In genomic region chr2:76511281-76511721, GRCm38 (mm10) we compare ENCODE assay signal across 17 mouse cellular contexts.
DNase-seq lines count a peak whose midpoint lies in the region; ATAC-seq and TF ChIP-seq lines count a peak whose summit lies in the region.
"Had no signal": no experiment of that assay in that cellular context is flagged by ENCODE, and none has a peak within 500 bp of the region (broad histone marks: within the 10 kb centered on the region; RNA-seq: fewer than 3 reads in every experiment).

No protein-coding gene starts in this region.

- no peak overlapping the region for H3K27ac ChIP-seq in hindbrain, embryonic 16.5 days (ENCODE audit: low read depth, low read length)
- H3K27ac ChIP-seq in hindbrain, embryonic 13.5 days = no peak overlapping the region
- H3K27ac ChIP-seq: embryonic facial prominence, embryonic 13.5 days; forebrain, embryonic 12.5 days; hindbrain, embryonic 12.5 days; lung, embryonic 15.5 days; neural tube, embryonic 13.5 days; stomach, postnatal 0 days had no signal

- peak; percentile 23 for DNase-seq in adrenal gland, postnatal 14 days
- no peak for DNase-seq in adrenal gland, postnatal 25 days
- DNase-seq in MEL-GATA-1-ER (ENCODE audit: extremely low read depth, low read depth) = peak; percentile 52
- DNase-seq in layer of hippocampus, adult 9-11 months = peak; percentile 71
- no peak for DNase-seq in lung, adult 2 months
- no peak for DNase-seq in frontal cortex, postnatal 25 days (ENCODE audit: low spot score in 2 of 2)
- DNase-seq: gastrocnemius, postnatal 10 days had no signal

- H3K4me1 ChIP-seq in hindbrain, embryonic 16.5 days (ENCODE audit: control insufficient read depth, insufficient read depth, low read depth, low read length) = peaks cover 4% of the 10 kb centered on the region
- H3K4me1 ChIP-seq in hindbrain, embryonic 13.5 days (replicated peaks) = peaks cover 11% of the 10 kb centered on the region
- H3K4me1 ChIP-seq in lung, adult 2 months (ENCODE audit: control insufficient read depth, insufficient read depth, low read length) = no peaks in the 10 kb centered on the region
- H3K4me1 ChIP-seq: embryonic facial prominence, embryonic 13.5 days; forebrain, embryonic 12.5 days; hindbrain, embryonic 12.5 days; lung, embryonic 15.5 days had no signal

- no peak for TF ChIP-seq POLR2A in lung, adult 2 months (IDR thresholded peaks at IDR 0.05; ENCODE audit: borderline replicate concordance, extremely low read depth, low read depth, low read length)

- WGBS in hindbrain, embryonic 16.5 days = 74% methylated on average over 8 of the region's 8 CpGs
- WGBS in hindbrain, embryonic 13.5 days = 67% methylated on average over 8 of the region's 8 CpGs
- WGBS in lung, adult 2 months = 81% methylated on average over 8 of the region's 8 CpGs

- no peak overlapping the region; the same call in 1 of the 2 replicates for H3K4me2 ChIP-seq in hindbrain, embryonic 16.5 days (ENCODE audit: low read length)
- no peak overlapping the region for H3K4me2 ChIP-seq in hindbrain, embryonic 13.5 days
- H3K4me2 ChIP-seq: embryonic facial prominence, embryonic 13.5 days; forebrain, embryonic 12.5 days; hindbrain, embryonic 12.5 days; liver, embryonic 11.5 days; lung, embryonic 15.5 days; neural tube, embryonic 13.5 days had no signal

- H3K36me3 ChIP-seq in hindbrain, embryonic 16.5 days (ENCODE audit: control insufficient read depth, insufficient read depth, low read length) = no peaks in the 10 kb centered on the region
- H3K36me3 ChIP-seq in hindbrain, embryonic 13.5 days = no peaks in the 10 kb centered on the region
- H3K36me3 ChIP-seq: embryonic facial prominence, embryonic 13.5 days; forebrain, embryonic 12.5 days; hindbrain, embryonic 12.5 days; lung, embryonic 15.5 days; neural tube, embryonic 13.5 days had no signal

- ATAC-seq in hindbrain, embryonic 16.5 days = peak; percentile 25; the same call in 1 of the 2 replicates
- no peak for ATAC-seq in hindbrain, embryonic 13.5 days (ENCODE audit: low FRiP score)
- ATAC-seq: midbrain, embryonic 16.5 days had no signal

- no peak overlapping the region for H3K9ac ChIP-seq in hindbrain, embryonic 16.5 days (ENCODE audit: low read depth, low read length)
- H3K9ac ChIP-seq in hindbrain, embryonic 13.5 days = no peak overlapping the region
- H3K9ac ChIP-seq: embryonic facial prominence, embryonic 13.5 days; forebrain, embryonic 12.5 days; hindbrain, embryonic 12.5 days; lung, embryonic 15.5 days; neural tube, embryonic 13.5 days had no signal

- H3K4me3 ChIP-seq in hindbrain, embryonic 16.5 days (ENCODE audit: low read length) = no peak overlapping the region
- H3K4me3 ChIP-seq in hindbrain, embryonic 13.5 days = no peak overlapping the region
- H3K4me3 ChIP-seq in lung, adult 2 months (replicated peaks; ENCODE audit: extremely low read depth, low read depth, low read length) = no peak overlapping the region
- H3K4me3 ChIP-seq: embryonic facial prominence, embryonic 13.5 days; forebrain, embryonic 12.5 days; hindbrain, embryonic 12.5 days; lung, embryonic 15.5 days; neural tube, embryonic 13.5 days had no signal

- H3K9me3 ChIP-seq in hindbrain, embryonic 16.5 days (ENCODE audit: control insufficient read depth, low read length) = no peaks in the 10 kb centered on the region
- peaks cover 5% of the 10 kb centered on the region; the same call in 1 of the 2 replicates for H3K9me3 ChIP-seq in hindbrain, embryonic 13.5 days
- H3K9me3 ChIP-seq: embryonic facial prominence, embryonic 13.5 days; lung, embryonic 15.5 days; neural tube, embryonic 13.5 days had no signal

- no peak for TF ChIP-seq CTCF in lung, adult 2 months (IDR thresholded peaks at IDR 0.05; ENCODE audit: insufficient read depth, low read length)

- H3K27me3 ChIP-seq in hindbrain, embryonic 16.5 days (replicated peaks; ENCODE audit: control insufficient read depth, insufficient read depth, low read length) = no peaks in the 10 kb centered on the region
- no peaks in the 10 kb centered on the region for H3K27me3 ChIP-seq in hindbrain, embryonic 13.5 days
- H3K27me3 ChIP-seq: embryonic facial prominence, embryonic 13.5 days; forebrain, embryonic 12.5 days; hindbrain, embryonic 12.5 days; lung, embryonic 15.5 days; neural tube, embryonic 13.5 days had no signal

Comparison
In these comparisons a context has a peak if more than half of its experiments do, and no peak if none do; other contexts are left out.
1. DNase-seq: peak in adrenal gland, postnatal 14 days (single experiment), MEL-GATA-1-ER (single experiment) and layer of hippocampus, adult 9-11 months (single experiment); none in adrenal gland, postnatal 25 days (single experiment), lung, adult 2 months (single experiment) and frontal cortex, postnatal 25 days (0 of 2).